9 mouse cellular contexts compared by ENCODE assay signal in genomic region chr6:124694166-124694955, GRCm38 (mm10). TPM values are rescaled to one million over a fixed set of nuclear protein-coding genes. Genes with fewer than 3 reads are reported as not detected.
DNase-seq lines count a peak whose midpoint lies in the region; ATAC-seq and TF ChIP-seq lines count a peak whose summit lies in the region.
"Had no signal": no experiment of that assay in that cellular context is flagged by ENCODE, and none has a peak within 500 bp of the region (broad histone marks: within the 10 kb centered on the region; RNA-seq: fewer than 3 reads in every experiment).

No protein-coding gene starts in this region.

- intact Hi-C loops in left cerebral cortex, postnatal 10 days (cut with DNase I), result no loop called here

- TF ChIP-seq CTCF in hindbrain, postnatal 0 days (IDR thresholded peaks at IDR 0.05; ENCODE audit: low read depth), result no peak

- H3K9ac ChIP-seq in hindbrain, postnatal 0 days (replicated peaks; ENCODE audit: low read length), result no peak overlapping the region

- H3K27me3 ChIP-seq in hindbrain, postnatal 0 days (ENCODE audit: insufficient read depth, low read length), result no peaks in the 10 kb centered on the region

- H3K4me3 ChIP-seq in hindbrain, postnatal 0 days (ENCODE audit: low read length), result no peak overlapping the region
- H3K4me3 ChIP-seq: erythroblast, embryonic 14.5 days had no signal

- H3K4me1 ChIP-seq in hindbrain, postnatal 0 days (ENCODE audit: insufficient read depth, low read length), result no peaks in the 10 kb centered on the region

- H3K27ac ChIP-seq in hindbrain, postnatal 0 days, result peak overlapping the region; percentile 22; the same call in 1 of the 2 replicates

- DNase-seq in frontal cortex, postnatal 25 days (ENCODE audit: low spot score in 2 of 2), result no peak
- DNase-seq in cerebellum, postnatal 14 days, result peak; percentile 77 to 79
- DNase-seq in hindbrain, postnatal 0 days (ENCODE audit: low spot score), result peak; percentile 80
- DNase-seq in left cerebral cortex, postnatal 10 days (ENCODE audit: extremely low spot score in 1 of 2, low spot score in 2 of 2), result peak; percentile 63 to 76
- DNase-seq in naive thymus-derived CD4-positive, alpha-beta T cell, adult 2 months (ENCODE audit: low read depth), result peak; percentile 87
- peak; percentile 71 to 82 for DNase-seq in urinary bladder, postnatal 36 days (ENCODE audit: low spot score in 2 of 2)

- WGBS in hindbrain, postnatal 0 days, result 54% methylated on average over 15 of the region's 15 CpGs

- peak; percentile 42; the same call in 1 of the 2 replicates for ATAC-seq in frontal cortex, adult (ENCODE audit: low TSS enrichment)
- ATAC-seq in CD4-positive, CD25-positive, alpha-beta regulatory T cell, adult 4 months, result peak; percentile 89
- peak; percentile 81 for ATAC-seq in hindbrain, postnatal 0 days

- H3K36me3 ChIP-seq in hindbrain, postnatal 0 days (ENCODE audit: insufficient read depth, low read length), result peaks cover 7% of the 10 kb centered on the region; the same call in 1 of the 2 replicates

- H3K9me3 ChIP-seq in hindbrain, postnatal 0 days (ENCODE audit: low read length), result no peaks in the 10 kb centered on the region

- H3K4me2 ChIP-seq in hindbrain, postnatal 0 days (ENCODE audit: low read depth, low read length), result no peak overlapping the region

RNA-seq across cellular contexts. Expression of gene Emg1, which starts 17.6 kb away (rescaled TPM):
- polyA plus RNA-seq in CD4-positive, CD25-positive, alpha-beta regulatory T cell, adult 4 months (2017; shearing (Covaris generic)), result 100 to 1,000 TPM; 465 to 483 TPM
- total RNA-seq in hindbrain, postnatal 0 days (2014; rRNA removed), result 75.8 and 102 TPM in 2 replicates
- 100 and 102 TPM in 2 replicates for polyA plus RNA-seq in hindbrain, postnatal 0 days (2015; fragmentation: Nextera tagmentation; extraction: Ambion mirVana)
- total RNA-seq in left cerebral cortex, postnatal 10 days (2021), result 10 to 100 TPM; 38.0 to 42.6 TPM

RNA-seq across cellular contexts. Expression of gene Phb2, which starts 17.8 kb away (rescaled TPM):
- 10 to 100 TPM; 56.1 to 59.9 TPM for polyA plus RNA-seq in CD4-positive, CD25-positive, alpha-beta regulatory T cell, adult 4 months (2017; shearing (Covaris generic))
- total RNA-seq in hindbrain, postnatal 0 days (2014; rRNA removed), result 218 and 223 TPM in 2 replicates
- polyA plus RNA-seq in hindbrain, postnatal 0 days (2015; fragmentation: Nextera tagmentation; extraction: Ambion mirVana), result 267 and 270 TPM in 2 replicates
- total RNA-seq in left cerebral cortex, postnatal 10 days (2021), result 100 to 1,000 TPM; 151 to 160 TPM

RNA-seq across cellular contexts. Expression of gene Lpcat3, which starts 31.5 kb away (rescaled TPM):
- polyA plus RNA-seq in CD4-positive, CD25-positive, alpha-beta regulatory T cell, adult 4 months (2017; shearing (Covaris generic)), result 10 to 100 TPM; 33.5 to 35.0 TPM
- 32.0 and 48.5 TPM in 2 replicates for total RNA-seq in hindbrain, postnatal 0 days (2014; rRNA removed)
- polyA plus RNA-seq in hindbrain, postnatal 0 days (2015; fragmentation: Nextera tagmentation; extraction: Ambion mirVana), result 49.5 and 53.3 TPM in 2 replicates
- 10 to 100 TPM; 29.7 to 36.4 TPM for total RNA-seq in left cerebral cortex, postnatal 10 days (2021)

RNA-seq across cellular contexts. Expression of gene Ptpn6, which starts 44.2 kb away (rescaled TPM):
- 100 to 1,000 TPM; 187 to 310 TPM for polyA plus RNA-seq in CD4-positive, CD25-positive, alpha-beta regulatory T cell, adult 4 months (2017; shearing (Covaris generic))
- 3.8 and 3.9 TPM in 2 replicates for total RNA-seq in hindbrain, postnatal 0 days (2014; rRNA removed)
- 4.3 and 4.8 TPM in 2 replicates for polyA plus RNA-seq in hindbrain, postnatal 0 days (2015; fragmentation: Nextera tagmentation; extraction: Ambion mirVana)
- total RNA-seq in left cerebral cortex, postnatal 10 days (2021), result 1 to 10 TPM; 3.4 to 4.7 TPM

RNA-seq across cellular contexts. Expression of gene Grcc10, which starts 46.8 kb away (rescaled TPM):
- polyA plus RNA-seq in CD4-positive, CD25-positive, alpha-beta regulatory T cell, adult 4 months (2017; shearing (Covaris generic)), result 100 to 1,000 TPM; 509 to 554 TPM
- total RNA-seq in hindbrain, postnatal 0 days (2014; rRNA removed), result 212 and 236 TPM in 2 replicates
- 643 and 649 TPM in 2 replicates for polyA plus RNA-seq in hindbrain, postnatal 0 days (2015; fragmentation: Nextera tagmentation; extraction: Ambion mirVana)
- 100 to 1,000 TPM; 298 to 316 TPM for total RNA-seq in left cerebral cortex, postnatal 10 days (2021)

Comparison
In these comparisons a context has a peak if more than half of its experiments do, and no peak if none do; other contexts are left out.
1. DNase-seq: peak in cerebellum, postnatal 14 days (2 of 2), hindbrain, postnatal 0 days (single experiment), left cerebral cortex, postnatal 10 days (2 of 2), naive thymus-derived CD4-positive, alpha-beta T cell, adult 2 months (single experiment) and urinary bladder, postnatal 36 days (2 of 2); none in frontal cortex, postnatal 25 days (0 of 2).
2. Peak in every context shown above with its lines, with median percentiles within 50 percentile points of each other: ATAC-seq.